Mouse (Mus musculus): ENCODE results near the gene Gm6096.

DNA sequence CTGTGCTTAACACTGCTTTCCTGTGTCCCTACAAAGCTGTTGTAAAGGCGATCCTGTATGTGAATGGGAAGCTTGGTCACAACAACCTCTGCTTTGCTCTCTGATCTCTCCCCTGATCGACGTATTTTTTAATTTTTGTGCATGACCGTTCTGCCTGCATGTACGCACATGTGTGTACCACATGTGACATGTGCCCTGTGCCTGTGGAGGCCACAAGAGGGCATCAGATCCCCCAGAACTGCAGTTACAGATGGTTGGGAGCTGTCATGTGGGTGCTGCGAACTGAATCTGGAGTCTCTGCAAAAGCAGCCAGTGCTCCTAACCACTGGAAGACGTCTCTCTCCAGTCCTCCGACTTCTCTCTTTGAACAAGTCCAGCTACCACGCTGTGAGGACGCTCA lies 28.5 kb upstream of the Gm6096 start:
- TF ChIP-seq POLR2A (IDR thresholded peaks at IDR 0.05; ENCODE audit: low read depth, low read length) (no peak), CTCF (conservative IDR thresholded peaks at IDR 0.05; ENCODE audit: insufficient read depth, insufficient read length, low read depth, low read length) (peak; percentile 23; the same call in 1 of the 2 replicates)

Measured in kidney, adult 2 months (tissue).